Mouse (Mus musculus) C2C12 (cell line): ENCODE data around the gene Ralgds. TPM values are rescaled to one million over a fixed set of nuclear protein-coding genes. Genes with fewer than 3 reads are reported as not detected.

Source experiments
- H3K27me3 ChIP-seq: one replicate; pipeline ENCODE4 v1.6.1; 2011; ENCODE audit not compliant: control insufficient read depth, insufficient read depth, insufficient read length
- H3K36me3 ChIP-seq: one replicate; pipeline ENCODE4 v1.6.1; 2011; ENCODE audit not compliant: control insufficient read depth, insufficient read depth
- H3K4me3 ChIP-seq: one replicate; pipeline ENCODE4 v1.5.1; 2011; ENCODE audit warnings: mild to moderate bottlenecking, control low read depth; ENCODE audit not compliant: poor library complexity, insufficient read depth, severe bottlenecking
- H3K79me2 ChIP-seq: one replicate; pipeline ENCODE4 v1.6.1; 2011; ENCODE audit not compliant: control insufficient read depth, insufficient read depth
- H3K79me3 ChIP-seq: one replicate; pipeline ENCODE4 v1.6.1; 2011; ENCODE audit warnings: low read depth, control low read depth
- H3ac ChIP-seq: one replicate; pipeline ENCODE3; 2011; ENCODE audit warnings: low read depth; ENCODE audit not compliant: control insufficient read depth, insufficient read length
- CEBPB ChIP-seq: IDR thresholded peaks from one replicate; pipeline ENCODE4 v1.6.1; 2011; ENCODE audit warnings: low read depth, mild to moderate bottlenecking, control low read depth, moderate library complexity
- CTCF ChIP-seq: IDR thresholded peaks from one replicate; pipeline ENCODE4 v1.5.1; 2011; ENCODE audit not compliant: control insufficient read depth, insufficient read depth, insufficient read length
- FOSL1 ChIP-seq: IDR thresholded peaks from one replicate; pipeline ENCODE4 v1.8.0; 2011; ENCODE audit warnings: mild to moderate bottlenecking, low read length; ENCODE audit not compliant: poor library complexity, insufficient read depth, severe bottlenecking
- MAX ChIP-seq: IDR thresholded peaks from one replicate; pipeline ENCODE4 v1.6.1; 2011; ENCODE audit warnings: mild to moderate bottlenecking, control low read depth
- MYOD1 ChIP-seq: IDR thresholded peaks from one replicate; pipeline ENCODE4 v1.6.1; 2011; ENCODE audit warnings: low read depth; ENCODE audit not compliant: control insufficient read depth, insufficient read length
- MYOG ChIP-seq: IDR thresholded peaks from one replicate; pipeline ENCODE4 v1.6.1; 2011; ENCODE audit not compliant: control insufficient read depth, insufficient read length; ENCODE audit errors: extremely low read depth
- USF1 ChIP-seq: IDR thresholded peaks from one replicate; pipeline ENCODE4 v1.6.1; 2011; ENCODE audit warnings: low read depth, mild to moderate bottlenecking, control low read depth, moderate library complexity
- polyA plus RNA-seq: library from polyadenylated mRNA; unstranded; fragments of >200 nt; fragmentation: generic; extraction: Trizol; gene quantifications from one replicate; pipeline ENCODE4 v1.2.1, GENCODE M21; 2012; ENCODE audit warnings: missing spikeins

Gene Ralgds
- polyA plus RNA-seq, 1 experiment = 10.5 TPM

GRCm38 (mm10) chr2:28533901-28534435 is 21.0 kb downstream of the Ralgds start:
- no peak for TF ChIP-seq FOSL1
- TF ChIP-seq USF1 = no peak
- TF ChIP-seq MYOG = no peak
- no peak for TF ChIP-seq CEBPB
- TF ChIP-seq MYOD1 = no peak
- no peak for TF ChIP-seq MAX
- Histone ChIP-seq H3ac (no peak overlapping the region), H3K27me3 (no peaks in the 10 kb centered on the region), H3K4me3 (peak overlapping the region; percentile 34), H3K79me2 (no peaks in the 10 kb centered on the region), H3K79me3 (no peaks in the 10 kb centered on the region), H3K36me3 (no peaks in the 10 kb centered on the region)

- H3K4me3 ChIP-seq = no peak overlapping the region
Measured at GRCm38 (mm10) chr2:28534436-28535262, 21.7 kb downstream of the Ralgds start.

GRCm38 (mm10) chr2:28535263-28535540 is 22.3 kb downstream of the Ralgds start:
- no peaks in the 10 kb centered on the region for H3K36me3 ChIP-seq
- no peak overlapping the region for H3K4me3 ChIP-seq
- no peaks in the 10 kb centered on the region for H3K79me2 ChIP-seq
- H3K27me3 ChIP-seq = no peaks in the 10 kb centered on the region
- H3ac ChIP-seq = no peak overlapping the region
- TF ChIP-seq FOSL1 (no peak), USF1 (no peak), MYOG (no peak), MYOD1 (no peak), MAX (no peak), CEBPB (no peak), CTCF (no peak)
- no peaks in the 10 kb centered on the region for H3K79me3 ChIP-seq

More at GRCm38 (mm10) chr2:28534436-28535262, 21.7 kb downstream of the Ralgds start:
- Histone ChIP-seq H3K36me3 (no peaks in the 10 kb centered on the region), H3K79me3 (no peaks in the 10 kb centered on the region), H3K27me3 (no peaks in the 10 kb centered on the region), H3ac (no peak overlapping the region), H3K79me2 (no peaks in the 10 kb centered on the region)
- TF ChIP-seq USF1 (no peak), MYOG (no peak), CTCF (no peak), MYOD1 (no peak), FOSL1 (no peak), CEBPB (no peak), MAX (no peak)

GRCm38 (mm10) chr2:28535650-28536049 is 22.7 kb downstream of the Ralgds start:
- Histone ChIP-seq H3K4me3 (no peak overlapping the region), H3K36me3 (no peaks in the 10 kb centered on the region), H3K27me3 (no peaks in the 10 kb centered on the region), H3K79me3 (no peaks in the 10 kb centered on the region), H3ac (no peak overlapping the region), H3K79me2 (no peaks in the 10 kb centered on the region)
- no peak for TF ChIP-seq FOSL1
- no peak for TF ChIP-seq MAX
- no peak for TF ChIP-seq MYOG
- no peak for TF ChIP-seq USF1
- no peak for TF ChIP-seq MYOD1
- no peak for TF ChIP-seq CEBPB
- TF ChIP-seq CTCF = no peak

GRCm38 (mm10) chr2:28536166-28536565 is 23.2 kb downstream of the Ralgds start:
- TF ChIP-seq FOSL1 (no peak), USF1 (no peak), MAX (no peak), CTCF (no peak), MYOG (no peak), CEBPB (no peak), MYOD1 (no peak)
- no peaks in the 10 kb centered on the region for H3K79me3 ChIP-seq
- no peaks in the 10 kb centered on the region for H3K36me3 ChIP-seq
- no peaks in the 10 kb centered on the region for H3K27me3 ChIP-seq
- no peaks in the 10 kb centered on the region for H3K79me2 ChIP-seq
- no peak overlapping the region for H3ac ChIP-seq
- no peak overlapping the region for H3K4me3 ChIP-seq

GRCm38 (mm10) chr2:28536766-28537633 is 24.1 kb downstream of the Ralgds start:
- Histone ChIP-seq H3K79me3 (no peaks in the 10 kb centered on the region), H3K36me3 (no peaks in the 10 kb centered on the region), H3K27me3 (no peaks in the 10 kb centered on the region), H3K79me2 (no peaks in the 10 kb centered on the region), H3K4me3 (no peak overlapping the region), H3ac (no peak overlapping the region)
- no peak for TF ChIP-seq CEBPB
- TF ChIP-seq FOSL1 = no peak
- TF ChIP-seq USF1 = no peak
- no peak for TF ChIP-seq MAX
- no peak for TF ChIP-seq CTCF
- no peak for TF ChIP-seq MYOD1
- no peak for TF ChIP-seq MYOG
